Mouse (Mus musculus) heart, postnatal 0 days (tissue): ENCODE results near the gene Pdhb.

Source experiments
- CTCF ChIP-seq: IDR thresholded peaks from 2 replicates; pipeline ENCODE4 v1.5.1; 2016; ENCODE audit warnings: antibody characterized with exemption, control low read depth, low read depth
- EP300 ChIP-seq: IDR thresholded peaks from 2 replicates; pipeline ENCODE4 v1.6.1; 2016; ENCODE audit warnings: antibody characterized with exemption, low read depth

DNA sequence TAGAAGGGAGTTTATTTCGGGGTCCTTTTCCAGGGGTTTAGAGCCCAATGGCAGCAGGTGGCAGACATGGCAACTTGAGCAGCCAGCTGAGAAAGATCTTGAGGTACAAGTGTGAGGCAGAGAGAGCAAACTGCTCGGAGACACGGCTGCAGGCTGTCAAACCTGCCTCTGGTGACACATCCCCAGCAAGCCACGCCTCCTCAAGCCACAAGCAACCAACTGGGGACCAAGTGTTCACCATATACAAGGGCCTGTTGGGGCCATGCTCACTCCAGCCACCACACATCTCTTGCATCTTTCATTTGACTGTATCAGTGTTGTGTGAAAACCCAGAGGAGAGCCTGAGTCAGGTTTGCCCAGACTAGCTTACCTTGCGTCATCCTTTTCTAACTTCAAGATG is 44.9 kb downstream of the Pdhb start:
- TF ChIP-seq CTCF: no peak
- no peak for TF ChIP-seq EP300
